Mouse (Mus musculus) midbrain, embryonic 12.5 days (tissue): ENCODE data around the gene Rpl23a. TPM values are rescaled to one million over a fixed set of nuclear protein-coding genes. Genes with fewer than 3 reads are reported as not detected.

Experiments
- microRNA-seq: library from miRNA; unstranded; fragments of <30 nt; microRNA quantifications from one replicate; pipeline ENCODE4, GENCODE M21; 2017
- polyA plus RNA-seq: library from polyadenylated mRNA; unstranded; fragments of >200 nt; fragmentation: Nextera tagmentation; extraction: Ambion mirVana; gene quantifications from 2 replicates; pipeline ENCODE4 v1.2.1, GENCODE M21; 2016

The Rpl23a gene
- polyA plus RNA-seq, 1 experiment from 2014 or later = 905 TPM

Small RNAs within 50 kb of the gene (microRNA-seq; reads per million reads assigned to microRNA genes)
- 0.70 reads per million for gene Mir7653

Other genes starting within 250 kb of the Rpl23a start
- 30.8 and 31.0 TPM in 2 replicates for gene Phf12, start 200.8 kb downstream of the Rpl23a start, polyA plus RNA-seq
- 21.9 and 23.1 TPM in 2 replicates for gene Dhrs13, start 151.3 kb downstream of the Rpl23a start, polyA plus RNA-seq
- 64.8 and 67.0 TPM in 2 replicates for gene Flot2, start 145.7 kb downstream of the Rpl23a start, polyA plus RNA-seq
- 33.4 and 33.6 TPM in 2 replicates for gene Eral1, start 103.2 kb downstream of the Rpl23a start, polyA plus RNA-seq
- gene Fam222b, start 88.9 kb downstream of the Rpl23a start, polyA plus RNA-seq = 24.9 and 27.4 TPM in 2 replicates
- gene Traf4, start 18.0 kb downstream of the Rpl23a start, polyA plus RNA-seq = 126 and 138 TPM in 2 replicates
- 8.2 and 9.4 TPM in 2 replicates for gene Nek8, start 6.9 kb downstream of the Rpl23a start, polyA plus RNA-seq
- gene Tlcd1, start 6.9 kb downstream of the Rpl23a start, polyA plus RNA-seq = 6.0 and 8.0 TPM in 2 replicates
- gene Rab34, start 4.8 kb upstream of the Rpl23a start, polyA plus RNA-seq = 54.9 and 68.1 TPM in 2 replicates
- gene Proca1, start 9.8 kb upstream of the Rpl23a start, polyA plus RNA-seq = 1.4 and 2.3 TPM in 2 replicates
- gene Sdf2, start 62.2 kb upstream of the Rpl23a start, polyA plus RNA-seq = 49.1 and 53.8 TPM in 2 replicates
- 37.5 and 42.2 TPM in 2 replicates for gene Supt6, start 62.4 kb upstream of the Rpl23a start, polyA plus RNA-seq
- gene 2610507B11Rik, start 78.2 kb upstream of the Rpl23a start, polyA plus RNA-seq = 79.0 and 80.0 TPM in 2 replicates
- 0.24 and 0.29 TPM in 2 replicates for gene BC030499, start 107.3 kb upstream of the Rpl23a start, polyA plus RNA-seq
- gene Spag5, start 117.9 kb upstream of the Rpl23a start, polyA plus RNA-seq = 47.6 and 51.8 TPM in 2 replicates
- gene Aldoc, start 139.4 kb upstream of the Rpl23a start, polyA plus RNA-seq = 1.8 and 4.6 TPM in 2 replicates
- 59.9 and 67.2 TPM in 2 replicates for gene Pigs, start 144.8 kb upstream of the Rpl23a start, polyA plus RNA-seq
- gene Unc119, start 159.9 kb upstream of the Rpl23a start, polyA plus RNA-seq = 80.0 and 80.6 TPM in 2 replicates
- not detected in 2 replicates for gene Foxn1, start 203.0 kb upstream of the Rpl23a start, polyA plus RNA-seq
- not detected in 2 replicates for gene Slc13a2, start 238.6 kb upstream of the Rpl23a start, polyA plus RNA-seq